Mouse (Mus musculus): ENCODE measurements around the gene Zbtb16.

DNA sequence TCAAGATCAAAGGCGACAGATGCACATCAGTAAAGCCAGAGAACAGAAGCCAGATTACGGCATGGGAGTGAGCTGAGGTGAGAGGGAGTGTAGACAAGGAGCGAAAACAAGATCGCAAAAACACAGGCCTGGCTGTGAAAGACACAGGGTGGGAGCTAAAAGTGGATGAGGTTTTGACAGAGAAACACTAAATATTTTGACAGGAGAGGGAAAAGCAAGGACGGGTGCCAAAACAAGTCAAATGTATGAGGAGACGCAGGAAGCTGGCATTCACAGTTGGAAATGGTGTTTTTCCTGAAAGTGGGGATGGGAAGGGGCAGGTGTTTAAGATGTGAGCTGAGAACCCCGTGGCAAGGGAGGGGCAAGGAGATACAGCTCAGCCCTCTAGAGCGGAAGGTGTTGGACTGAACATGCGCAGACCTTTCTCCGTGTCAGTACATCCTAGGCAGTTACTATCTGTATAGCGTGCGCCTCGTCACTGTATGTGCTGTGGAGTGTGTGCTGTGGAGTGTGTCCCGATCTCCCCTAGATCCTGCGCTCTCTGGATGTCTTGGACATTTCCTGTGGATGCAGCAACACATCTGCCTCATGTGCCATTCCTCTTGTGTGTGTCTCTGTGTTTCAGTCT, 197.7 kb downstream of the Zbtb16 start:
- no peak for TF ChIP-seq TAL1 (IDR thresholded peaks at IDR 0.05; ENCODE audit: low read length)
- TF ChIP-seq GATA1 (IDR thresholded peaks at IDR 0.05; ENCODE audit: low read length): no peak
